Mouse (Mus musculus) activated CD4-positive, CD25-positive, alpha-beta regulatory T cell, adult 4 months (primary cell): ENCODE results near the gene Hsf5. TPM values are rescaled to one million over a fixed set of nuclear protein-coding genes. Genes with fewer than 3 reads are reported as not detected.

Source experiments
- ATAC-seq: one replicate; pipeline ENCODE4 v1.8.0; 2017
- polyA plus RNA-seq, 2 experiments: library from polyadenylated mRNA; unstranded; fragments of 100-300 nt; shearing (Covaris generic); gene quantifications; one replicate each; pipeline ENCODE4 v1.2.1; 2017

Hsf5 gene
- polyA plus RNA-seq, 2 experiments from 2014 or later = 0.11 TPM; not detected in 1

DNA sequence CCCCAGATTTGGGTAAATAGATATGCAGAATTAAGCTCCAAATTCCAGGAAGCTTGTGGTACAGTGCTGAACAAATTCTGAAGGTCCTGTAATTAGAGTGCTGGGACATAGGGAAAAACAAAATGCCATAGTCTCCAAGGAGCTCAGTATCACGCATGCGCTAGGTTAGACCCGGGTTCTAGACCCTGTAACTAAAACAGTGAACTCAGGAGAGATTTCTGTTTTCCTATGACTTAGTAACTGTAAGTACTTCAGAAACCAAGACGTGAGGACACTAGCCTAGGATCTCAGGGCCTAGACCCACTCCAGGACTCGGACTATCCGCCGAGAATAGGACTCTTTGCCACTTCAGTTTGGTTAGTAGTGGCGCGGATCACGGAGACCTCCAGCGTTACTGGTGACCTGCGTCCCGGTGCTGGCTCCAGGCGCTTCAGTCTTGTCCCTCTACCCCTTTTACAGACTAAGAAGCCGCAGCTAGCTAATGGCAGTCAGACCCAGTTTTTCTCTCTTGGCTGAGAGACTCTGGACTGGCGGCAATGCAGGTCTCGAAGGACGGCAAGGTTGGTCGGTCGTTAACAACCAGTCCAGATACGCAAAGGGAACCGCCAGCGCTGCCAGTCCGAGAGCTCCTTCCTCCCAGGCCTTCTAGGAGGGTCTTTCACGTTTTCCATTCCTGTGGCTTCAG, 26.0 kb upstream of the Hsf5 start:
- ATAC-seq = no peak

- peak; percentile 91 for ATAC-seq
These were observed 25.2 kb upstream of the Hsf5 start, which contains the start of gene Mtmr4 for GRCm38 (mm10) chr11:87591526-87592353. Gene Mtmr4 (plus strand): TSS chr11:87592162.

- no peak for ATAC-seq
These were observed 24.6 kb upstream of the Hsf5 start for GRCm38 (mm10) chr11:87592354-87592695.

DNA sequence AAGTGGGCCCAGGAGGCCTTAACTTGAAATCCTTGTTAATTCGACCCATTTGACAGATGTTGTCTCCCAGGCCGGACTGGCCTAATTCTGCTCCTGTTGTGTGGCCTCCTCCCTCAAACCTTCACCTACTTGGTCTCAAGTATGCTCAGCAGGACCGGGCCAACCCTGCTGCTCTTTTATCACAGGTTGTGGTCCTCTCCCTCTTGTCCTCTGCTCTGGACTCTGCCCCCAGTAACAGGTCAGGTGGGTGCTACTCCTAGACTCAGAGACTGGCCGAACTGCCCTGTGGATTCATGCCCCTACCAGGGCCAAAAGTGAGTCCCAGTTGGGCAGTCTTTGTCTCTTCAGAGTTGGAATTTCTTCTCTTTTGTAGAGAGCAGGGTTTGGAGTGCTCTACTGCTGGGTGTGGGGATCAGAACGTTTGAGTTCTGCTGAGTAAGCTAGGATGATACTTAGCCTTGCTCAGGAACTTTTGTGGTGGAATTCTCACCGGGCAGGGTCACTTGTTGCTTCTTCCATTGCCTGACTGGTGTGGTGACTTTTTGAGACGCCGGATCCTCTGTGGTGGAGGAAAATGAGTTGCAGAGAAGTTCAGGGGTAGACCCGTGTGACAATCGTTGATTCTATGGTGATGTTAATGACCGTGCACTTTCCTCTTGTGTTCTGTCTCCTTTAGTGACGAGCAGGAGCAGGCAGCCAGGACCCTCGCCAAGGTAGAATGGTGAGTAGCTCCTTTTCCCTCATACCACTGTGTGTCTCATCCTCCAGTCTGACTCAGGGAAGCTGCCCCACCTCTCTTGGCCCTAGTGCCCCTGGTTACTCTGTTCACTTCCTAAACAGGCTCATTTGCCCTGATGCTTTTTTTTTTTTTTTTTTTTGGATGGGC, 24.0 kb upstream of the Hsf5 start:
- ATAC-seq = no peak

- ATAC-seq = peak; percentile 8
These were observed 21.6 kb upstream of the Hsf5 start for GRCm38 (mm10) chr11:87595327-87595841.

- no peak for ATAC-seq
These were observed 21.0 kb upstream of the Hsf5 start for GRCm38 (mm10) chr11:87595976-87596375.

DNA sequence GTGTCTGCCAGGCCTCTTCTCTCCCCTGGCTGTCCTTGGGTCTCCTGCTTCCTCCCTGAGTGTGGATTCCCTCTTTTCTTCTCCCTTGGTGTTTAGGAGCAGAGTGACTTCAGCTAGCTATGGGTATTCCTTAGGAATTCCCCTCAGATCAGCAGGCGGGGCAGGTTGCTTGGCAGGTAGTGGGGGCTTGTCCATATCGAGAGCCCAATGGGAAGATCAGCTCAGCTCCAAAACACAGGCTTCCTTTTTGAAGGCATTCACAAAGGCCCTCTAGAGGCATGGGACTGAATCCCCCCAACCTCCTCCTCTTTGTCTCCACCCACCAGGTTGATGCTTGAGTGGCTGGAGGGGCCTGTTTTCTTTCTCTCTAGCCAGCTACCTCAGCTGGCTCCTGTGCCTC, 20.5 kb upstream of the Hsf5 start:
- ATAC-seq = no peak

DNA sequence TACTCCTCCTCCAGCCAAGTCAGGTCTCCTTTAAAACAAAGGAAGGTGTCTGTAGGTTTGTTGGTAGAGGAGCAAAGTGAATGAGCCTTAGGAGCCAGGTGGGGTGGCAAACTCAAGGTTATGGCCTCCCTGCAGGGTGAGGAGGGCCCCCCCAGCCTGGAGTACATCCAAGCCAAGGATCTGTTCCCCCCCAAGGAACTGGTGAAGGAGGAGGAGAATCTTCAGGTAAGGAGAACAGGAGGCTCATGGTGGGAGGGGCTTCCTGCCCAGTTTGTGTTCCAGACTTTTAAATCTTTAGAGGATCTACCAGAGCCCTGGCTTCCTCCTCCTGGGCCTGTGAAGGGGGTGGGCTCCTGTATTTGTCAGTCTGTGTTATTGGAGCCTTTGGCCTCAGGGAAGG, 19.9 kb upstream of the Hsf5 start:
- ATAC-seq = no peak

DNA sequence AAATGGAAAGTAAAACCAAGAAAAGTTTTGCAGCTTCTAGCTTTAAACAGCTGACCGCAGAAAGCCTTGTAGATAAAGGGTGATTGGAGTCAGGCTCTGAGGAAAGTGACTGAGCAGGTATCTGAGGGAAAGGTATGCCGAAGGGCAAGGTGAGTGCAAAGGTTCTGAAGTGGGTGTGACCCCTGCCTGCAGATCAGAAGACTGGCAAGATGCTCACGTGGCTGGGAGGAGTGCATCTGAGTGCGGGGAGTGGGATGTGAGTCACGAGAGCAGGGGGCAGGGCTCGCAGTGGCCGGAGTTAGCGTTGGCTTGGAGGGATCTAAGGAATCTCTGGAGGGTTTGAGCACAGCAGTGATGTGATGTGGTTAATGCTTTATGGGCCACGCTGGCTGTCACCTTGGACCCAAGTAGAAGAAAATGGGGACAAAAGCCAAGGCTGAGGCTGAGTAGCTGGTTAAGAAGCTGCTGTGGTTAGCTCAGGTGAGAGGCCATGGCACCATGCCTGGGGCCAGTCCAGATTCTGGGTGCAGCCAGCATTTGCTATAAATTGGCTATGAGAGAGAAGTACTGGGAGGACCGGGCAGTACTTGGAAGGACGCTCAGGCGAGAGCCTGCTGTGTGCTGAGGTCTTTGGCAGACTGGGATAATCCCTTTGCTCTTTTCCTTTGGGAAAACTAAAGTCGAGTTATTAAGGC, 17.4 kb upstream of the Hsf5 start:
- ATAC-seq = no peak

DNA sequence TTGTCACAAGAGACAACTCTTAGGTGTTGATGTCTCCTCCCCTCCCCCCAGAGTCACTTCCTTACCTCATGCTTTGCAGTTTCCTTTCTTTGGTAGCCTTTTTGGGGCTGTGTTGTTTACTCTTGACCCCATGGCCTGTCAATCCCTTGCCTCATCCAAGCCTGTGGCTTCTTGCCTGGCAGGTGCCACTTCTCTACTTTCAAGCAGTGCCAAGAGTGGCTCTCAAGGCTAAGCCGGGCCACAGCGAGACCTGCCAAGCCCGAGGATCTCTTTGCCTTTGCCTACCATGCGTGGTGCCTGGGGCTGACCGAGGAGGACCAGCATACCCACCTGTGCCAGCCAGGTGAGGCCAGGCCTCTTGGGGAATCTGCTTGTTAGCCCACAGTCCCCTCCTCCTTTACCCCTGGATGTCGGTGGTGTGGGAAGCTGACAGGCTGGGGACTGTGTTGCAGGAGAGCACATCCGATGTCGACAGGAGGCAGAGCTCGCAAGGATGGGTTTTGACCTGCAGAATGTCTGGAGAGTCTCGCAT, 16.6 kb upstream of the Hsf5 start:
- no peak for ATAC-seq

GRCm38 (mm10) chr11:87602234-87602633, 14.7 kb upstream of the Hsf5 start:
- ATAC-seq = no peak

- no peak for ATAC-seq
These were observed 13.4 kb upstream of the Hsf5 start for GRCm38 (mm10) chr11:87603571-87603970.

DNA sequence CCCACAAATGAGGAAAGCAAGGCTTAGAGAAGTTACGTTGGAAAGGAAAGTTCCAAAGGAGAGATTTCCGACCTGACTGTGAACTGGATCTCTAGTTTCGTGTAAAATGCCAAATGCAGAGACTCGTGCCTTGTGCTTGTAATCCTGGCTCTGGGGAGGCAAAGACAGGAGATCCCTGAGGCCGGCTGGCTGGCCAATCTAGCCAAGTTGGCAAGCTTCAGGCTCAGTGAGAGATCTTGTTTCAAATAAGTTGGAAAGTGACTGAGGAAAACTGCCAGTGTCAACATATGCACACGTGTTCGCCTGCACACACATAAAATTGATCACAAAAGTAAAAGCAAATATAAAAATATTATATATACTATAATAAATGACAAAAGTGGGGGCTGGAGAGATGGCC, 7.7 kb upstream of the Hsf5 start:
- no peak for ATAC-seq

DNA sequence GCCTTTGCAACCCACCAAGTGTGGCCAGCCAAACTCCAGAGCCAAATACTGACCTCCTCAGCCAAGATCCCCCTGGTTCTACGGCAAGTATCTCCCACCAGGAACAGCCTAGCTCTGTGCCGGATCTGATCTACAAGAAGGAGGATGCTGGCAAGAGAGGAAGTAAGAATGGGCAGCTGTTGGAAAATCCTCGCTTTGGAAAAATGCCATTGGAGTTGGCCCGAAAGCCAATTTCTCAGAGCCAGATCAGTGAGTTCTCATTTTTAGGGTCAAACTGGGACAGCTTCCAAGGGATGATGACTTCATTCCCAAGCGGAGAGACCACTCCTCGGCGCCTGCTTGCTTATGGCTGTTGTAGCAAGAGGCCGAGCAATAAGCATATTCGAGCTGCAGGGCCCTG, 5.4 kb upstream of the Hsf5 start:
- no peak for ATAC-seq

GRCm38 (mm10) chr11:87613972-87614371, 3.0 kb upstream of the Hsf5 start:
- ATAC-seq = no peak

- no peak for ATAC-seq
These were observed 1.4 kb upstream of the Hsf5 start for GRCm38 (mm10) chr11:87615551-87615950.

DNA sequence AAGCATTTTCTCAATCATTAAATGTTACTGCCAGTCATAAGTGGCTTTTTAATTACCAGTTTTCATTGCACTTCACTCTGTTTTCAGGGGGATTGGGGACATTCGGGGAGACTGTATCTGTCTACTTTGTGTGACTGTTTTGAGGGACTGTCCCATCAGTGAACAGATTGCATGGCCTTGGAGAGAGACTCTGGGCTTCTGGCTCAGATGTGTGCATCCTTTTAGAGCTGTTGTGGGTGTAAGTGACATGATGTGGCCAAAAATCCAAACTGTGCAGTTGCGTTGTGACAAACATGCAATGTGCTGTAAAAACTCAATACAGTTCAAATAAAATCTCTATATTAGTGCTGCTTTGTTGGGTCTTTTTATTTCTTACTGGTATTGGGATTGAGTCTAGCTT, 1.0 kb upstream of the Hsf5 start:
- ATAC-seq = no peak

DNA sequence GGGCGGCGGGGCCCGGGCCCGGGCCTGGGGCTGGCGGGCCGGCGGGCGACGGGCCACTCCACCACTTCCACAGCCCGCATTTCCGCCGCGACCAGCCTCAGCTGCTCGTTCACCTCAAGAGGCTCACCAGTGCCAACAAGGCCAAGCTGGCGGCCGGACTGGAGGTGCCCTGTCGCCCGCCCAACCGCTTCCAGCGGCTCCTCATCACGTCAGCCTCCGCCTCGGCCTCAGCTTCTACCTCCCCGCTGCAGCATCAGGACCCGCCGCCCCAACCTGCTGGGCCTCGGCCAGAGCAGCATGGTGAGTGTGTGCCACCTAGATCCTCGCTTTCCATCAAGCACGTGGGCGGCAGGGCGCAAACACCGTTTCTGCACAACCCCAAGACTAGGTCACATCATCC, 642 bp downstream of the Hsf5 start:
- no peak for ATAC-seq

DNA sequence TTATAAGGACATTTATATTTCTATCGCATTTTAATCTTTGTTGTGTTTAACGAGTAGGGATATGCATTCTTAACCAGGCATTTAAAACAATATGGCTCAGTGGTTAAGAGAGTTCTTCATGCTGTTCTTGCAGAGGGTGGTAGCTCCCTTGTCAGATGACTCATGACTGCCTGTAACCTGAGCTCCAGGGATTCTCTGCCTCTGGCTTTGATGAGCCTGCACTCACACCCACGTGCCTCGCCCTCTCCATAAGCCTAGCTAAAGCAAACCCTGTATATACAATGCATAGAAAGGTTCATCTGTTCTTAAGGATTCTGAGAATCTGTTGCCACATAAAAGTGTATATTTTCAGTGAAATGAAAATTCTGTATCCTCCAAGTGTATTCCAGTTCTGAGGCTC, 6.2 kb downstream of the Hsf5 start:
- no peak for ATAC-seq

DNA sequence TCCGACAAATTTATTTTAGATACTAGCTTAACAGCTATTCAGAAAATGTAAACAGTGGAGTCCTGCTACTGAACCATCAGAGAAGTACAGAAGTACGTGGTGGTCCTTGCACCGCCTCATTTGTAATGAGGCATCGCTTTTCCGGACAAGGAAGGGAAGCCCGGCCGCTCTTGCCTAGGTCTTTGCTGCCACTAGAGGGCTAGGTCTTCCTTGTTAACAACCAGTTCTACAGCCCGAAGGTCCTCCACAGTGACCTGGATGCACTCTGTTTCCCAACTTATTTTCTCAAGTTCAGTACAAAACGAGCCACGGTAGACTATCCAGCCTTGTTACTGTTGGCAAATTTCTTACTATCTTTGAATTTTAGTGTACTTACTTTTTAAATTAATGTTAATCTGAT, 12.9 kb downstream of the Hsf5 start:
- no peak for ATAC-seq

- no peak for ATAC-seq
These were observed 21.8 kb downstream of the Hsf5 start for GRCm38 (mm10) chr11:87638793-87639192.

DNA sequence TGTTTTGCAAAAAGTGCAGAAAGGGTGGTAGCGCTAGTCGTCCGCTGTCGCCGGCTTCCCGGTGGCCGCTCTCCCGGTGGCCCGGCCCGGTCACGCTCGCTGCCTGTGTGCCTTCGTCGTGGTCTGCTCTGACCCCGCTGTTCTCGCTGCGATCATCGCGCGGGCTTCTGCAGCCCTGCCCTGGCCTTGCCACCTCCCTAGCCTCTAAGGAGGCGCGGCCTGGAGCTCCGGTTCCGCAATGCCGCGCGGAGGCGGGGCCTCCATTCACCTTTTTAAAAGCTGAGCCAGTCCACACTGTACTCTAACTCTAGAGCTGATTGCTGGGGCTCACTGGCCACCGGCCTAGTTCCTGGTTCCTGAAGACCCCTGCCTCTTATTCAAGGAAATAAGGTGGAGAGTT, 22.2 kb downstream of the Hsf5 start:
- ATAC-seq = peak; percentile 46
